Mouse (Mus musculus): Measurements from ENCODE around the gene Lrrc75a. TPM values are rescaled to one million over a fixed set of nuclear protein-coding genes. Genes with fewer than 3 reads are reported as not detected.

Gene Lrrc75a
- polyA plus RNA-seq, 3 experiments from 2014 or later = 1.8 to 2.6 (median 2.1) TPM

DNA sequence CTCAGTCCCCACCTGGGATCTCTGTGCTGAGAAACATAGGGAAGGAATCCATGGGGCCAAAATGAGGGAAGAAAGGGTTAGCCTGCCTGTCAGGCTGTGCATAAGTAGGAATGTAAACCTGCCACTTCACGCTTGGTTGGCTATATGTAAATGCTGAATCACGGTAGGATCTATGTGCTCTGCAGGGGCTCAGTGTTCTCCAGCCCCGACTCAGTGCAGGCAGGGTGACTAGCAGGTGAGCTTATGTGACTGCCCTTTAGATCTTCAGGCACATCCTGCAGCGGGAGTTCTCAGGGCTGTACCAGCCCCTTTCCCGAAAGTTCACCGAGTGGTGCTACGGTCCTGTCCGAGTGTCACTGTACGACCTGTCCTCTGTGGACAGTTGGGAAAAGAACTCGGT, 58.9 kb downstream of the Lrrc75a start:
- no peak for ATAC-seq

DNA sequence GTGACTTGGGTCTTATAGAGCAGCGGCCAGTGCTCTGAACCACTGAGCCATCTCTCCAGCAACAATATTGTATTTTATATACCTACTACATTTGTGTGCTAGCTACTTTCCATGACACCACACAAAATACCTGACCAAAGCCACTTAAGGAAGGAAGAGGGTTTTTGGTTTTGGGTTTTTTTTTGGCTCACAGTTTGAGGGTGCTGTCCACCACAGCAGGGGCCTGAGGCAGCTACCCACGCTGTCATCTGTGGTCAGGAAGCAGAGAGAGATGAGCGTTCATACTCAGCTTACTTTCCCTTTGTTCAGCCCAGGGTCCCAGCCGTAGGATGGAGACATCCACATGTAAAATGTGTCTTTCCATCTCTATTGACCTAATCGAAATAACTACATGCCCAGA, 61.3 kb downstream of the Lrrc75a start:
- ATAC-seq = no peak

DNA sequence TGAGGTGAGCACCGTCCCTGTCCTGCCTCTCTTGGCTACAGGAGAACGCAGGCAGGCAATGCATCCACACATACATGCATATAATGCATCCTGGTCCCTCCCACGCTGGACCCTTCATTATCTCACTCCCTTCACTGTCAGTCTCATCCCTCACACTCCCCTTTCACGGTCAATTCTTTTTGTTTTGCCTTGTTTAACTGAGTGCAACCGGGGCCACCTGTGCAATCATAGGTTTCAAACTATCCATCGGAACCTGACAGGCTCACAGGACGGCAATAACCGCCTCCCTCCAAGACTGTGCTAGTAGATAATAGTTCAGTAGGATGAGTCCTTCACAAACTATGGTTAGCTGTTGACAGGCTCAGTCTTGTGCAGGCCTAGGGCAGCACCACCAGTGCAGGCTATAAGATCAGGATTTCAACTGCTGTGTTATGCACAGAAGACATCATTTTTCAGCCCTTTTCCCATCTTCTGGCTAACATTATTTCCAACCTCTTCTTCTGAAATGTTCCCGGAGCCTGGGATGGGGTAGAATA, 63.6 kb downstream of the Lrrc75a start:
- ATAC-seq = no peak

DNA sequence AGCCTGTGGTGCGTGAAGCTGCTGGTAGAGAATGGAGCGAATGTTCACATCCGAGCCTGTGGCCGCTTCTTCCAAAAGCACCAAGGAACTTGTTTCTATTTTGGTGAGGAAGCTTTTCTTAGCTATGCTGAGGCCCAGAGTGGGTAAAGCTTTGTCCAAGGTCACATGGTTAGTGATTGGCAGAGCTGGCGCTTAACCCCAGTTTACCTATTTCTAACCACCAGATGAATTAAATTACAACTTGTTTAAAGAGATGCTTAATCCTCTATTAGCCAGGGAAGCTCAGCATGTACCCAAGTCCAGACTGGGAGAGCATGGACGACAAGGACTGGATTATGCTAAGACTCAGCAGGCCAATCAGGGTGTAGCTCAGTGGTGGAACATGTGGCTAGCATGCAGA, 65.3 kb downstream of the Lrrc75a start:
- ATAC-seq = no peak

DNA sequence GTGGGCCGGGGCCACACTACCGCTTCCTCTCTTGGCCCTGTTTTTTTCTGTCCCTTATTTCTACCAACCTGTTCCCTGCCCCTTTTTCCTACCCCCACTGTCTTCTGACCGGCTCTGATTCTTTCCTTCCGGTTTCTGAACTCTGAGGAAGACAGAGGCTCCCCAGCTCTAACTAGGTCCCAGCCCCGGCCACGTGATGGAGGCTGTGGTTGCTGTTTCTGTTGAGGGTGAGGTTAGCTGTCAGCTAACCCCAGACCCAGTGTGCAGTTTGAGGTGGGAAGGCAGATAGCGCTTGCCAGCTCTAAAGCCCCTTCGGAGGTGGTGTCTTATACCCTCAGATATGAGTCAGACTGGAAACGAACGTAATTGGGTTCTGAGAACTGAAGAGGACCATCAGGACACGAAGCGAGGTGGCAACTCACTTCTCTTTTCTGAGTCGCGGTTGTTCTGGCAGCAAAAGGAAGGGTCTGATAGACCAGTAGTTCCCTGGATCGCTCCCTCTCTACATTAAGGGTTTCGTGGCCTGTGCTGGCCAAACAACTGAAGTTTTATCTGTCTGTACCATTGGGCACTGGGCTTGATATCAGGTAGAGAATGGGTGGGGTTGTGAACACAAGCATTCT, 71.7 kb downstream of the Lrrc75a start:
- ATAC-seq = peak; percentile 76

DNA sequence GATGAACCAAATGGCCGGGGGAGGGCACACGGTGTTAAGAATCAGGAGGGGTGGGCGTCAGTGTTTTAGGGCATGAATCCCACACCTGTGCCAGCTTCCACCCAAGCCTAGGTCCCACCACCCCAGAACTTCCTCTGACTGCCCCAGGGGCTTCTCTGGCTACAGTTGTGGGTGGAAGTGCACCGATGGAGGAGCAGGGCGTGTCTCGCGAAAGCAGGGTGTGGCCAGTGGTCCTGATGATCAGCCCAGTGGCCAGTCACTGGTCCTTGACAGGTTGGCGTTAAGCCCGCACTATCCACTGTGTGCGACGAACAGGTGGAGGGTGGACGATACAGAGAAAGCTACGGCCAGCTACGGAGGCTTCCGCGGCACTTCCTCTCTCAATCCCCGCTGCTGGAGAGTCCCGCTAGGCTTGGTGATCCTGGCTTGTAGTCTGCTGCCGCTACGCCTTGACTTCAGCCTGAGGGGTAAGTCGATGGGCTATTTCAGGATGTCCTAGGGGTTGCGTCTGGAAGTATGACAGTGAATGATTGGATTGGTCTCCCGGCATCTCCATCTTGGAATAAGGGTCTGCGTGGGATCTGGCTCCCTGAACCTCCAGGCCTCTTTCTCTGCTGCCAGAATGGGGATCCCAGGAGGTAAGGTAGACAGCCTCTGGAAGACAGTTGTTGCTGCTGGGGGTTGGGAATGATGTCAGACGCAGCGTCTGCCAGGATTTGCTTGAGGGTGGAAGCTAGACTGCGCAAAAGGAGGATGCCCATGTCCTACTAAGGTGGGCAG, 72.5 kb downstream of the Lrrc75a start:
- ATAC-seq = no peak

DNA sequence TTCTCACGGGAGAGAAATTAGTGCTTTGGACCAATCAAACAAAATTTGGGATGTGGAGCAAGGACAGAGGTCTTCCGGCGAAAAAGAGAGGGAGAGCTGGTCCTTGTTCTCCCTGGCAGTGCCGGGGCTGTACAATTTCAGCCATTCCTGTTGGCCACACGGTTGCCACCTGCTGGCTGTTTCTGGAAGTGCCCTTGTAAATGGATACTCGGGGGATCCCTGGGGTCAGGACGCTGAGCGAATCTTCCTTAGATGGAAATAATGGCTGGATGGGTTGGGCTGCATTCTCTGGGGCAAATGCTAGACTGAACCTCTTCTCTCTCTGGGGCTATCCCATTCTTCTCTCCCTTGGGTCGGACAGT, 73.0 kb downstream of the Lrrc75a start:
- ATAC-seq = no peak

DNA sequence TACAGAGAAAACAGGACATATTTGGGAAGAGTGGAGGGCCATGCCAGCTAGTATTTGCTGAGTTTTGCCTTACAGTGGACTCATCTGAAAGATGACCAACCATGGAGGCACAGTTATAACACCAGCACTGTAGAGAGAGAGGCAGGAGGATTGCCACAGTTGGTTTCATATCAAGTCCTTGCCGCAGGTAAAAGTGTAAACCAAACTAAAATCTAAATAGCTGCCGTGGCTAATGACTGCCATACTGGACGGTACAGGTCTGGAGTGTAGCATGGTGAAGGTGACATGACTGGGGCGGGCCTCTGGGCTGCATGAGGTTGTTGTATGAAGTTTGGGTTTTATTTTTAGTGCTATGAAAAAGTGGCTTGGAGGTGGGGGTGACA, 73.6 kb downstream of the Lrrc75a start:
- no peak for ATAC-seq

DNA sequence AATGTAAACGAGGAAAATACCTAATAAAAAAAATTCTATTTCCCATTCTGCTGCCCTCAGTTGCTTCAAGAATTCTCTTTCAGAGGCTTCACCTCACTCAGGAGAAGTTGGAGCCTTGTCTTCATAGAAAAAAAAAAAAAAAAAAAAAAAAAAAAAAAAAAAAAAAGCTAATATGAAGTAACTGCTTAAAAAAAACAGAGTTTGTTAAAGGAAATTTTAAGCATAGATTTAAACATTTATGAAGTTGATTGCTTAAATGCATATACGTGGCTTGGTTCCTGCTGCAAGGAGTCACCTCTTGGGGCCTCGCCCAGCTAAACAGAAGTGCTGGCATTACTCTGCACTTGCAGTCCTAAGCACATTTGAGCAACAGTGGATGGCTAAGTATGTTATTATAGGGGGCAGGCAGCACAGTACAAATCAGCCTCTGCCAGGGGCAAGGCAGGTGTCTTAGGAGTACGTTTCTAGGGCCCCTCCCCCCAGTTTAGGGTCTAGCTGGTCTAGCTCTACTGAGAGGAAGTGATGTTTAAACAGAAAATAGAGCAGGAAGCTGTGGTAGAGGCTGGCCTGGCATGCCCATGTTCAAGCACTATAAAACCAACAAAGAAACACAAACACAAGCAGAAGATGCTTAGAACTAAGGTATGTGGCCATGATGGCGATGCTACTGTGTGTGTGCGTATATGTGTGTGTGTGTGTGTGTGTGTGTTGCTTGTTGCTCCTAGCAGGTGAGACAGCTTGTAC, 74.2 kb downstream of the Lrrc75a start, which contains the start of gene Trpv2:
Gene Trpv2, plus strand, starts transcription at position 528 of the 744 bp plus-strand sequence.
- ATAC-seq = peak; percentile 76

DNA sequence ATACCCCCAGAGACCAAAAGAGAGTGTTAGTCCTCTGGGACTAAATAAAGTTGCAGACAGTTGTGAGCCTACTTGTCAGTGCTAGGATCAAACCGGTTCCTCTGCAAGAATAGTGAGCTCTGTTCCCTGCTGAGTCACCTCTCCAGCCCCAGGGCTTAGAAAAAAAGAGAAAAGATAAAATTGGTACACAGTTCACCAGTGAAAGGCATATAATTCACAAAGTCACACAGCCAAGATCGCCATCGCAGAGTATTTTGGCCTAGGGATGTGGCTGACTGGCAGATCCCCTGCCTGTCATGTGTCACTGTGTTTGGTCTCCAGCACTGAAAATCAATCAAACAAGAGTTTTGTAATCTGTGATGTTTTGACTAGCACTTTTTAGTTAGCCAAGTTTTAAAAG, 80.0 kb downstream of the Lrrc75a start:
- ATAC-seq = no peak

DNA sequence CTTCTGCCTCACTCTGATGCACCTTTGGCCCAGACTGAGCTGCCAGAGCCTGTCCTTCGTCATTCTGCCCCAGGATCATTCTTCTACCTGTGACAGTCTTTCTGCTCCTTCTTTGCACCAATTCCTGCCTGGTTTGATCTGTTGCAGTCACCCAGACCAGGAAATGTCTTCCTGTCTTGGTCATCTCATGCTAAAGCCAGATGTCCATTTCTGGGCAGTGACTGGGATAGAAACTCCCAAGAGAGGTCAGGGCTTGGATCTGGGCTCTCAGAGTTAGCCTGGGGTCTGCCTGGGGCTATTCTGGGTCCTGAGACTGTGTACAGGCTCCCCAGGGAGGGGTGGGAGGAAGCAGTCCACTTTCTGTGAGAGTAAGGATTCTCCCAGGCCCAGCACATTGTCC, 82.1 kb downstream of the Lrrc75a start:
- ATAC-seq = no peak

DNA sequence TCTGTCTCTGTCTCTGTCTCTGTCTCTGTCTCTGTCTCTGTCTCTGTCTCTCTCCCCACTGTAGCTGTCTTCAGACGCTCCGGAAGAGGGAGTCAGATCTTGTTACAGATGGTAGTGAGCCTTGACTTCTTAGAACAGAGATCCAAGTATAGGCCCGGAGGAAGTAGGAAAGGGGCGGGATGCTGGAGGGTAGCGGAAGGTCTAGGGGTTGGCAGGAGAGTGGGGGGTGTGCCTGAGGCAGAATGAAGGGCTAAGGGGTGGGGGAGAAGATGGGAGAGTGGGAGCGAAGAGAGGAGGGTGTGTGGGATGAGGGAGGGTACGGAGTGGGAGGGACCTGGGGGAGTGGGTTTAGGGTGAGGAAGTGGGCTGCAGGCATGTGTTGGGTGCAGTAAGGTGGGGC, 82.6 kb downstream of the Lrrc75a start:
- no peak for ATAC-seq

DNA sequence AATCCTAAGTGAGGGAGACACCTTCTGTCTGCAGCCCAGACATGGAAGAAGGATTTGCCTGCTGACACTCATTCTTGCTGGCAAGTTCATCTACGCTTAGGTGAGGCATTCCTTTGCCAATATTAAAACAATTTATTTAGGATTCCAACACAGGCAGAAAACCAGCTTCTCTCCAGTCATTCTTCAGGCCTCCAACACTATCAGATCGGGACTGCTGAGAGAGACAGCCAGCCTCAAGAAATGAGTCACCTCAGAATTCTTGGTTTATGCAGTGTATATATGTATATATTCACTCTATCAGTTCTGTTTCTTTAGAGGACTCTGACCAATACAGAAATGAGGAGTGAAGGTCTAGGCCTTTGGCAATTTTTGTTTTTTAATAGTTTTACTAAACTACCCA, 84.7 kb downstream of the Lrrc75a start:
- ATAC-seq = no peak

DNA sequence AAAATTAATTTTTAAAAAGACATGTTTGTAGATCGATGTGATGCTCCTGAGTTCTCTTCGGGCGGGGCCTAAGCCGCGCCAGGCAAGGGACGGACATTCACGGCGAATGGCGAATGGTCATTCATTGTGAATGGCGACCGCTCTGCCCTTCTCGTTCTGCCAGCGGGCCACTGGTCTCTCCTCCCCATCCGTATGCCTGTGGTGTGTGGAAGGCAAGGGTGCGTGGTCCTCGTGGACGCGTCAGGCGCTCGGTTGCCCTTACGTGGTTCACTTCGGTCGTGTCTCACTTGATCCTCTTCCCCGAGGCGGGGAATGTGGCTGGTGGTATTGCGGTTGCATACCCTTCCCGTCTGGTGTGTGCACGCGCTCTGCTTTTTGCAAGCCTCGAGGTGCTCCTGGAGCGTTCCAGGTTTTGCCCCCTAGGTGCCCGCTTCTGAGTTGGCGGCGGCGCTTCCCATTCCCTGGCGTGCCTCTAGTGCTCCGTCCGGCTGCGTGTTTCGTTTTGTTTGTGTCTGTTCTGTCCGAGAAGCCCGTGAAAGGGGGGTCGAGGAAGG, 87.8 kb downstream of the Lrrc75a start:
- no peak for ATAC-seq

DNA sequence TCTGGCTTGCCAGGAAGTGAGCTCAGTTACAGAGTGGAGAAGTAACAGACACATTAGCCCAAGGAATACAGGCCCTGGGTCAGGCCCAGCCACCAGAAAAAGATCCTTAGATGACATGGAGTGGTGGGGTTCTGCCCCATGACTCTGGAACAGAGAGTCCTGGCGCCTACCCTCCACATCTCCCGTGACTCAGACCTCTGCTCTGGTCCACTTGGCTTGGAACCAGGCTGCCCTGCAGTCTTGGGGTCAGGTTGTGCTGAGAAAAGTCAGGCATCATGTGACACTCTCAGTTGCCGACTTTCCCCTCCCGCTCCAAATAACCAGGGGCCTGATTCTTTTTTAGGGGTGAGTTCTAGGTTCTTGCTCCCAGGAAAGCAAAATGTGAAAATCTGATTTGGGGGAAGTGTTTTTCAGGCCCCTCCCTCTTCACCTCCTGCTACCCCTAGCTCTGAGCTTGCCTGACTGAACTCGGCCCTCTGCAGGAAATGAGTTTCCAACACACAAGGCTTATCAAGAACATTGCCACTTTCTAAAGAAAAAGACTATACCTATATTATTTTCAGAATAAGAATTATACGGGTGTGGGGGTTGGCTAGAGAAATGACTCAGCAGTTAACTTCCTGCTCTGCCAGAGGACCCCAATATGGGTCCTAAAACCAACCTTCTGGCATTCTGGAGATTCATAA, 89.2 kb downstream of the Lrrc75a start:
- no peak for ATAC-seq

DNA sequence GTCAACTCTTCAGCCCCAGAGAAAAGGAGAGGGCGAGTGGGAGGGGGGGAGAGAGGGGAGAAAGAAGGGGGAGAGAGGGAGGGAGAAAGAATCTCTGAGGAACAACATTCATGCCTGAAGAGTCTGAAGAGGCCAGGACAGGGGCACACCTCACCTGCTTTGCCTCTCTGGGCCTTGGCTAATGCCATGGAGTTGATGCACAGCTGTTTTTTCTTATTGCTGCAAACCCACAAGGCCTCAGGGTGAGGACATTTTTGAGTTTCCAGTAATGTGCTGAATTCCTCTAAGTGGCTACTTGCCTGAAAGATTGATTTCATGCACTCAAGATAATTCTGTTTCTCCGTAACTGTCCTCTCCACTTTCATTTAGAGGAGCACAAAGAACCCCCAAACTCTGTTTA, 90.2 kb downstream of the Lrrc75a start:
- no peak for ATAC-seq

DNA sequence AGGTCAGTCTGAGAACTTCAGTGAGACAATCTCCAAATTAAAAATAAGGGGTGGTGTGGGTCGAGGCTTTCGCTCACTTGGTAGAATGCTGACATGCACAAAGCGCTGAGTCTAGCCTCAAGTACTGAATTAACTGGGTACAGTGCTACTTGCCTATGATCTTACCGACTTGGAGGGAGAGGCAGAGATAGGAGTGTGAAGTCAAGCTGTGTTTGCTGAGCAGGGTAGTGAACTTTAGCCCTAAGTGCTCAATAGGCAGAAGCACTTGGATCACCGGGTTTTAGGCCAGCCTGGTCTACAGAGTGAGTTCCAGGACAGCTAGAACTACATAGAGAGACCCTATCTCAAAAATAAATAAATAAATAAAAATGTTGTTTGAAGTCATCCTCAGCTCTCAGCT, 91.1 kb downstream of the Lrrc75a start:
- no peak for ATAC-seq

DNA sequence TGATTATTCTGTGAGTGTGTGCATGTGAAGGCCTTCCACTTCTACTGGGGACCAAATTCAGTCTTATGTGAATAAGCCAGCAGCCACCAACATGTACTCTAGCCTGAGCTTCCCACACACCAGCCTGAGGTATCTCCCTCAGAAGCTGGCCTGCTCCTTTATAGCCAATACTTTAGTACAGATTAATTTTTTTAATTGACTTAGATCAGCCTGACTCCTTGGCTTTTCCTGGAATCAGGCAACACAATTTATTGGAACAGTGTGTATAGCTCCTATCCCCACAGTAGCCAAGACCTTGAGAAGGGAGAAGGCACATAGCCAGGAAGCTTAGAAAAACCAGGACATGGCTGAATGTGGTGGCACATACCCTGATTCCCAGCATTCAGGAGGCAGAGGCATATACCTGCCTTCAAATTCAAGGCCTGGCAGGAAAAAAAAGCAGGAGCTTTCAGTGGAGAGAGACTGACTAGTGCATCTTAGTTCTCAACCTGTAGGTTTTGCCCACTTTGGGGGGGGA, 92.4 kb downstream of the Lrrc75a start:
- ATAC-seq = no peak

DNA sequence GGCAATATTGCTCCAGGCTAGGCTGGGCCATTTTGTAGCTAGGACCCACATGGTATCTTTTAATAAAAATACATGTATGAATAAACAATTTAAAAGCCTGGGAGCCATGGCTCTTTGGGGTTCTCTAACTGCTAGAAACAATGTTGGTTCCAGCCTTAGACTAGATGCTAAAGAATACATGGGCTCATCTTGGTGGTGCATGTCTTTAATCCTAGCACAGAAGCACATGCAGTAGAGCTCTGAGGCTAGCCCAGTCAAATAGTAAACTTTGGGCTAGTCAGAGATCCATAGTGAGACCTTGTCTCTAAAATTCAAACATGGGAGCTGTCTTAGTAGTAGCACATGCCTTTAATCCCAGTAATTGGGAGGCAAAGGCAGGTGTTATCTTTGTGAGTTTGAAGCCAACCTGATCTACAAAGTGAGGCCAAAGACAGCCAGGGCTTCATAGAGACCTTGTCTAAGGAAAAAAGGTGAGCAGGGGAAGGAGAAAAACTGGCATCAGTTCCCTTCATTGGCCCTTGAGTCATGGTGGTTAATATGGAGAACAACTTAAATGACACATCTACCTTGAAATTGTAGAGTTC, 93.3 kb downstream of the Lrrc75a start:
- no peak for ATAC-seq

All from inflammation-experienced regulatory T-cells, adult 6 months (primary cell).